Mouse (Mus musculus): Measurements from ENCODE around the gene Mad1l1. TPM values are rescaled to one million over a fixed set of nuclear protein-coding genes. Genes with fewer than 3 reads are reported as not detected.

Gene Mad1l1
- polyA plus RNA-seq, 2 experiments, result 31.8 to 38.2 TPM

- Histone ChIP-seq H3K27me3 (ENCODE audit: control insufficient read depth, insufficient read depth, low read length) (no peaks in the 10 kb centered on the region), H3K27ac (replicated peaks; ENCODE audit: low read depth, low read length) (no peak overlapping the region), H3K9me3 (ENCODE audit: control insufficient read depth, low read length) (no peaks in the 10 kb centered on the region), H3K4me2 (replicated peaks; ENCODE audit: low read depth, low read length, severe bottlenecking) (no peak overlapping the region), H3K36me3 (ENCODE audit: control insufficient read depth, insufficient read depth, low read length) (no peaks in the 10 kb centered on the region), H3K4me1 (ENCODE audit: control insufficient read depth, insufficient read depth, low read length) (no peaks in the 10 kb centered on the region), H3K9ac (ENCODE audit: low read depth, low read length, severe bottlenecking) (no peak overlapping the region), H3K4me3 (replicated peaks; ENCODE audit: low read length) (no peak overlapping the region)
- ATAC-seq (ENCODE audit: low FRiP score, low read depth) (no peak), DNase-seq (ENCODE audit: low spot score) (no peak)
- WGBS, result 97% methylated on average over 4 of the region's 4 CpGs
- TF ChIP-seq POLR2A (IDR thresholded peaks at IDR 0.05; ENCODE audit: borderline replicate concordance, extremely low read depth, insufficient read depth, insufficient read length), result no peak
Observed at GRCm38 (mm10) chr5:140026366-140026765, 295.0 kb downstream of the Mad1l1 start.

DNA sequence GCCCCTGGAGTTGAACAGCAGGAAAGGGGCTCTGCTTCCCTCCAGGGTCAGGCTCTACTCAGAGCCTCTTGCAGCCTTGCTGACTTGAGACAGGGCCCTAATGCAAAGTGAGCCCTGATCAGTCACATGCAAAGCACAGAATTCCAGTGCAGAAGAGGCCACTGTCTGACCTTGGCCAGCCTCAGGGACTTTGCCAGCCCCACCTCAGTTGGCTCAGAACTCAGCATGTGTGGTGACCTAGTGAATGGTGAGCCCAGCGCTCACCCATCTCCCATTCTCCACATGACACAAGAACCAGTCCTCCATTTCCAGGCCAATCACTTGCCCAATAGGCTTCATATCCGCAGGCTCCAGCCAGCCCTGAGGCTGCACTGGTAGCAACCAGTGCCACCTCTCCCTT is 296.1 kb downstream of the Mad1l1 start:
- H3K27ac ChIP-seq (replicated peaks; ENCODE audit: low read depth, low read length), result no peak overlapping the region
- H3K36me3 ChIP-seq (ENCODE audit: control insufficient read depth, insufficient read depth, low read length), result no peaks in the 10 kb centered on the region
- H3K27me3 ChIP-seq (ENCODE audit: control insufficient read depth, insufficient read depth, low read length), result no peaks in the 10 kb centered on the region
- no peaks in the 10 kb centered on the region for H3K9me3 ChIP-seq (ENCODE audit: control insufficient read depth, low read length)
- DNase-seq (ENCODE audit: low spot score), result no peak
- no peak for ATAC-seq (ENCODE audit: low FRiP score, low read depth)
- no peak overlapping the region for H3K4me3 ChIP-seq (replicated peaks; ENCODE audit: low read length)
- WGBS, result 86% methylated on average over 2 of the region's 2 CpGs
- no peaks in the 10 kb centered on the region for H3K4me1 ChIP-seq (ENCODE audit: control insufficient read depth, insufficient read depth, low read length)
- H3K4me2 ChIP-seq (replicated peaks; ENCODE audit: low read depth, low read length, severe bottlenecking), result no peak overlapping the region
- TF ChIP-seq POLR2A (IDR thresholded peaks at IDR 0.05; ENCODE audit: borderline replicate concordance, extremely low read depth, insufficient read depth, insufficient read length), result no peak
- no peak overlapping the region for H3K9ac ChIP-seq (ENCODE audit: low read depth, low read length, severe bottlenecking)

GRCm38 (mm10) chr5:140023941-140024500 is 297.3 kb downstream of the Mad1l1 start:
- Histone ChIP-seq H3K9me3 (ENCODE audit: control insufficient read depth, low read length) (no peaks in the 10 kb centered on the region), H3K4me1 (ENCODE audit: control insufficient read depth, insufficient read depth, low read length) (no peaks in the 10 kb centered on the region), H3K36me3 (ENCODE audit: control insufficient read depth, insufficient read depth, low read length) (no peaks in the 10 kb centered on the region), H3K4me2 (replicated peaks; ENCODE audit: low read depth, low read length, severe bottlenecking) (no peak overlapping the region), H3K4me3 (replicated peaks; ENCODE audit: low read length) (no peak overlapping the region), H3K27ac (replicated peaks; ENCODE audit: low read depth, low read length) (no peak overlapping the region), H3K9ac (ENCODE audit: low read depth, low read length, severe bottlenecking) (no peak overlapping the region), H3K27me3 (ENCODE audit: control insufficient read depth, insufficient read depth, low read length) (no peaks in the 10 kb centered on the region)
- DNase-seq (ENCODE audit: low spot score) (no peak), ATAC-seq (ENCODE audit: low FRiP score, low read depth) (no peak)
- 58% methylated on average over 3 of the region's 3 CpGs for WGBS
- TF ChIP-seq POLR2A (IDR thresholded peaks at IDR 0.05; ENCODE audit: borderline replicate concordance, extremely low read depth, insufficient read depth, insufficient read length), result no peak

- Histone ChIP-seq H3K27ac (replicated peaks; ENCODE audit: low read depth, low read length) (no peak overlapping the region), H3K36me3 (ENCODE audit: control insufficient read depth, insufficient read depth, low read length) (no peaks in the 10 kb centered on the region), H3K9me3 (ENCODE audit: control insufficient read depth, low read length) (no peaks in the 10 kb centered on the region), H3K4me2 (replicated peaks; ENCODE audit: low read depth, low read length, severe bottlenecking) (no peak overlapping the region), H3K27me3 (ENCODE audit: control insufficient read depth, insufficient read depth, low read length) (no peaks in the 10 kb centered on the region), H3K9ac (ENCODE audit: low read depth, low read length, severe bottlenecking) (no peak overlapping the region), H3K4me3 (replicated peaks; ENCODE audit: low read length) (no peak overlapping the region), H3K4me1 (ENCODE audit: control insufficient read depth, insufficient read depth, low read length) (no peaks in the 10 kb centered on the region)
- 65% methylated on average over 6 of the region's 6 CpGs for WGBS
- ATAC-seq (ENCODE audit: low FRiP score, low read depth) (no peak), DNase-seq (ENCODE audit: low spot score) (no peak)
- TF ChIP-seq POLR2A (IDR thresholded peaks at IDR 0.05; ENCODE audit: borderline replicate concordance, extremely low read depth, insufficient read depth, insufficient read length), result no peak
Observed at GRCm38 (mm10) chr5:140022861-140023260, 298.5 kb downstream of the Mad1l1 start.

DNA sequence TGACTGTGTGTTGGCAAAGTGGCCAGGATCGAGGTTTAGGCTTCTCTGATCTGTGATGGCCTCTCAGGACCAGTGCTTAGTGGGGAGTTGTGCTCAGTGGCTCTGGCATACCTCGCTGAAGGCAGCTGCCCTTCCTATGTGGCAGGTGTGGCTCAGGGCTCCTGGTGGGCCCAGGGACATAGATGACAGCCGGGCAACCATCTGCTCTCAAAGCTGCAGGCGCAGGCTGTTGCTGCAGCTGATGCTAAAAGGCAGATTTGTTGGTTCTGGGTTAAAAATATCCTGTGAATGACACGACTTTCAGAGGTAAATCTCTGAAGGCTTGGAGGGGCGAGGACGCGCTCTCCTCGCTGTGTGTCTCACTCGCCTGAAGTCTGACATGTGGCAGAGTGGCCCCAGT is 299.6 kb downstream of the Mad1l1 start:
- WGBS, result 88% methylated on average over 10 of the region's 10 CpGs
- Histone ChIP-seq H3K9me3 (ENCODE audit: control insufficient read depth, low read length) (no peaks in the 10 kb centered on the region), H3K27me3 (ENCODE audit: control insufficient read depth, insufficient read depth, low read length) (no peaks in the 10 kb centered on the region), H3K27ac (replicated peaks; ENCODE audit: low read depth, low read length) (no peak overlapping the region), H3K4me3 (replicated peaks; ENCODE audit: low read length) (no peak overlapping the region), H3K4me2 (replicated peaks; ENCODE audit: low read depth, low read length, severe bottlenecking) (no peak overlapping the region), H3K36me3 (ENCODE audit: control insufficient read depth, insufficient read depth, low read length) (no peaks in the 10 kb centered on the region), H3K4me1 (ENCODE audit: control insufficient read depth, insufficient read depth, low read length) (no peaks in the 10 kb centered on the region), H3K9ac (ENCODE audit: low read depth, low read length, severe bottlenecking) (no peak overlapping the region)
- DNase-seq (ENCODE audit: low spot score) (no peak), ATAC-seq (ENCODE audit: low FRiP score, low read depth) (0 out of 2 replicates have a peak, but pooled peaks have one; percentile 37)
- TF ChIP-seq POLR2A (IDR thresholded peaks at IDR 0.05; ENCODE audit: borderline replicate concordance, extremely low read depth, insufficient read depth, insufficient read length), result no peak

DNA sequence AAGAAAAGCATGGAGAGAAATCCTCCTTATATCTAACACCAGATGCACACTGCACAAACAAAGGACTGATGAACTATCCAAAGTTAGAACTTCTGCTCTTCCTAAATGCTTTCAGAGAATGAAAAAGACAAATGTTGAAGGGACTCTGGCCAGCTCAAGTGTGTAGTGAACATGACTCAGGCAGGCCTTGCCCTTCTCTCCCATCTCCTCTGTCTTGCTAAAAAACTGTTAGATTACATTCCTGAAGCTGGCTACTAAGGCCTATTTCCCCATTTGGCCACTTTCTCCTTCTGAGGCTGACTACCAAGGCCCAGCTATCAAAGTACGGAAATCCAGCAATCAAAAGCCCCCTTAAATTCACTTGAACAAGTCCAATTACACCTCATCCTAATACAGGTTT is 301.7 kb downstream of the Mad1l1 start:
- no peak for TF ChIP-seq POLR2A (IDR thresholded peaks at IDR 0.05; ENCODE audit: borderline replicate concordance, extremely low read depth, insufficient read depth, insufficient read length)
- H3K9me3 ChIP-seq (ENCODE audit: control insufficient read depth, low read length), result no peaks in the 10 kb centered on the region
- WGBS, result 100% methylated on average over 1 of the region's 1 CpGs
- H3K27ac ChIP-seq (replicated peaks; ENCODE audit: low read depth, low read length), result no peak overlapping the region
- ATAC-seq (ENCODE audit: low FRiP score, low read depth), result no peak
- H3K4me3 ChIP-seq (replicated peaks; ENCODE audit: low read length), result no peak overlapping the region
- DNase-seq (ENCODE audit: low spot score), result no peak
- H3K36me3 ChIP-seq (ENCODE audit: control insufficient read depth, insufficient read depth, low read length), result no peaks in the 10 kb centered on the region
- no peak overlapping the region for H3K4me2 ChIP-seq (replicated peaks; ENCODE audit: low read depth, low read length, severe bottlenecking)
- H3K9ac ChIP-seq (ENCODE audit: low read depth, low read length, severe bottlenecking), result no peak overlapping the region
- no peaks in the 10 kb centered on the region for H3K4me1 ChIP-seq (ENCODE audit: control insufficient read depth, insufficient read depth, low read length)
- H3K27me3 ChIP-seq (ENCODE audit: control insufficient read depth, insufficient read depth, low read length), result no peaks in the 10 kb centered on the region
